Mouse (Mus musculus): ENCODE results near the gene Tas2r116. TPM values are rescaled to one million over a fixed set of nuclear protein-coding genes. Genes with fewer than 3 reads are reported as not detected.

Tas2r116 gene
- polyA plus RNA-seq (2015; fragmentation: Nextera tagmentation; extraction: Ambion mirVana): not detected in 2 replicates

- Histone ChIP-seq H3K36me3 (ENCODE audit: control insufficient read depth, insufficient read depth) (no peaks in the 10 kb centered on the region), H3K9ac (ENCODE audit: low read depth, low read length) (no peak within 1 kb of the TSS), H3K4me3 (ENCODE audit: low read depth, low read length) (no peak within 1 kb of the TSS), H3K27ac (ENCODE audit: low read depth, low read length) (no peak within 1 kb of the TSS), H3K27me3 (replicated peaks; ENCODE audit: control insufficient read depth, insufficient read depth, low read length) (no peaks in the 10 kb centered on the region), H3K4me2 (replicated peaks; ENCODE audit: low read depth) (no peak within 1 kb of the TSS), H3K9me3 (ENCODE audit: control insufficient read depth) (no peaks in the 10 kb centered on the region), H3K4me1 (replicated peaks; ENCODE audit: control insufficient read depth, insufficient read depth, low read length) (no peaks in the 10 kb centered on the region)
- WGBS: 83% methylated on average over 1 of the region's 1 CpGs
- no peak for ATAC-seq
- no peak for TF ChIP-seq CTCF (IDR thresholded peaks at IDR 0.05; ENCODE audit: low read depth)
Observed at GRCm38 (mm10) chr6:132855138-132855537, at the start of gene Tas2r116. Gene Tas2r116 (plus strand): TSS chr6:132855438.

GRCm38 (mm10) chr6:132846842-132847241 lies 8.4 kb upstream of the Tas2r116 start, which contains the start of gene Tas2r123:
Gene Tas2r123 (plus strand): TSS chr6:132847142.
- Histone ChIP-seq H3K9ac (ENCODE audit: low read depth, low read length) (no peak within 1 kb of the TSS), H3K4me2 (replicated peaks; ENCODE audit: low read depth) (no peak within 1 kb of the TSS), H3K9me3 (ENCODE audit: control insufficient read depth) (no peaks in the 10 kb centered on the region), H3K27me3 (replicated peaks; ENCODE audit: control insufficient read depth, insufficient read depth, low read length) (no peaks in the 10 kb centered on the region), H3K27ac (ENCODE audit: low read depth, low read length) (no peak within 1 kb of the TSS), H3K36me3 (ENCODE audit: control insufficient read depth, insufficient read depth) (no peaks in the 10 kb centered on the region), H3K4me3 (ENCODE audit: low read depth, low read length) (no peak within 1 kb of the TSS), H3K4me1 (replicated peaks; ENCODE audit: control insufficient read depth, insufficient read depth, low read length) (no peaks in the 10 kb centered on the region)
- 79% methylated on average over 1 of the region's 1 CpGs for WGBS
- ATAC-seq: no peak
- TF ChIP-seq CTCF (IDR thresholded peaks at IDR 0.05; ENCODE audit: low read depth): no peak

DNA sequence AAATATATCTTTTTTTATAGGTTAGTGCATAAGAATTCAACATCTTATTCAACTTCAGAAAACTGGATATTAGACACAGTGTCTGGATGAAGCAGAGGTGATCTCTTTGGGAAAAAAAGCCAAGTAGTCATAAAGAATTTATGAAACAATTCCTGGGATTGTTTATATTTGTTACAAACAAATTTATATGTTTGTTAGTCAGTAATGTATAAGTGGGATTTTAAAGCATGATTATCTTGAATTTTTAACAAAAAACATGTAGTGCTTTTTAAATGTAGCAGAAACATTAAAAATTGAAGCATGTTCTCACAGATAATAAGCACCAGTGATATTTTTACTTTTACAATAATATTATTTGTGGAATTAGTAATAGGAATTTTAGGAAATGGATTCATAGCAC lies 12.5 kb downstream of the Tas2r116 start, which contains the start of gene Tas2r110:
Gene Tas2r110 (plus strand): TSS at position 301 of the 400 bp plus-strand sequence.
- no peak for ATAC-seq
- Histone ChIP-seq H3K9me3 (ENCODE audit: control insufficient read depth) (no peaks in the 10 kb centered on the region), H3K27ac (ENCODE audit: low read depth, low read length) (no peak within 1 kb of the TSS), H3K9ac (ENCODE audit: low read depth, low read length) (no peak within 1 kb of the TSS), H3K27me3 (replicated peaks; ENCODE audit: control insufficient read depth, insufficient read depth, low read length) (no peaks in the 10 kb centered on the region), H3K4me2 (replicated peaks; ENCODE audit: low read depth) (no peak within 1 kb of the TSS), H3K4me3 (ENCODE audit: low read depth, low read length) (no peak within 1 kb of the TSS), H3K36me3 (ENCODE audit: control insufficient read depth, insufficient read depth) (no peaks in the 10 kb centered on the region), H3K4me1 (replicated peaks; ENCODE audit: control insufficient read depth, insufficient read depth, low read length) (no peaks in the 10 kb centered on the region)
- no peak for TF ChIP-seq CTCF (IDR thresholded peaks at IDR 0.05; ENCODE audit: low read depth)

DNA sequence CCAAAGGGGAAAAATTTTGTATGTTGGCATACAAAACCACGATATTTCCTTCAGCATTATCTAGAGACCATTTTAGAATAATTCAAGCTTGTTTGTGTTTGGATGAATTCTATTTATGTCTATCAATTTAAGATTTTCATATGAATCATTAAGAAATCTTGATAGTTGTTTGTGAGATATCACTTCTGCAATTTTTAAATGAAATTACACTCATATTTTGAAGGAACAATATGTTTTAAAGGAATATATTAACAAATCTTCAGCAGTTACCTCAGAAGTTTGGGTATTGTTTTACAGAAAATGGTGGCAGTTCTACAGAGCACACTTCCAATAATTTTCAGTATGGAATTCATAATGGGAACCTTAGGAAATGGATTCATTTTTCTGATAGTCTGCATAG lies 37.5 kb downstream of the Tas2r116 start, which contains the start of gene Tas2r113:
Gene Tas2r113 (plus strand): TSS at position 301 of the 400 bp plus-strand sequence.
- H3K4me3 ChIP-seq (ENCODE audit: low read depth, low read length): no peak within 1 kb of the TSS
- 61% methylated on average over 1 of the region's 1 CpGs for WGBS
- no peak within 1 kb of the TSS for H3K4me2 ChIP-seq (replicated peaks; ENCODE audit: low read depth)
- no peak within 1 kb of the TSS for H3K27ac ChIP-seq (ENCODE audit: low read depth, low read length)
- H3K9me3 ChIP-seq (ENCODE audit: control insufficient read depth): no peaks in the 10 kb centered on the region
- no peak for TF ChIP-seq CTCF (IDR thresholded peaks at IDR 0.05; ENCODE audit: low read depth)
- no peaks in the 10 kb centered on the region for H3K36me3 ChIP-seq (ENCODE audit: control insufficient read depth, insufficient read depth)
- H3K27me3 ChIP-seq (replicated peaks; ENCODE audit: control insufficient read depth, insufficient read depth, low read length): no peaks in the 10 kb centered on the region
- no peak within 1 kb of the TSS for H3K9ac ChIP-seq (ENCODE audit: low read depth, low read length)
- no peak for ATAC-seq
- H3K4me1 ChIP-seq (replicated peaks; ENCODE audit: control insufficient read depth, insufficient read depth, low read length): no peaks in the 10 kb centered on the region

Other genes with a start within 250 kb of the Tas2r116 start
- not detected in 2 replicates for gene A630073D07Rik, start 203.9 kb upstream of the Tas2r116 start, polyA plus RNA-seq (2015; fragmentation: Nextera tagmentation; extraction: Ambion mirVana)
- not detected in 2 replicates for gene Tas2r120, start 198.5 kb upstream of the Tas2r116 start, polyA plus RNA-seq (2015; fragmentation: Nextera tagmentation; extraction: Ambion mirVana)
- not detected in 2 replicates for gene Tas2r121, start 154.4 kb upstream of the Tas2r116 start, polyA plus RNA-seq (2015; fragmentation: Nextera tagmentation; extraction: Ambion mirVana)
- not detected in 2 replicates for gene Tas2r122, start 143.5 kb upstream of the Tas2r116 start, polyA plus RNA-seq (2015; fragmentation: Nextera tagmentation; extraction: Ambion mirVana)
- not detected in 2 replicates for gene Tas2r115, start 117.4 kb upstream of the Tas2r116 start, polyA plus RNA-seq (2015; fragmentation: Nextera tagmentation; extraction: Ambion mirVana)
- gene Tas2r124, start 100.7 kb upstream of the Tas2r116 start, polyA plus RNA-seq (2015; fragmentation: Nextera tagmentation; extraction: Ambion mirVana): not detected in 2 replicates
- gene Tas2r102, start 93.3 kb upstream of the Tas2r116 start, polyA plus RNA-seq (2015; fragmentation: Nextera tagmentation; extraction: Ambion mirVana): not detected in 2 replicates
- gene Tas2r136, start 77.3 kb upstream of the Tas2r116 start, polyA plus RNA-seq (2015; fragmentation: Nextera tagmentation; extraction: Ambion mirVana): not detected in 2 replicates
- not detected in 2 replicates for gene Tas2r117, start 52.6 kb upstream of the Tas2r116 start, polyA plus RNA-seq (2015; fragmentation: Nextera tagmentation; extraction: Ambion mirVana)
- not detected in 2 replicates for gene Tas2r123, start 8.3 kb upstream of the Tas2r116 start, polyA plus RNA-seq (2015; fragmentation: Nextera tagmentation; extraction: Ambion mirVana)
- gene Tas2r110, start 12.6 kb downstream of the Tas2r116 start, polyA plus RNA-seq (2015; fragmentation: Nextera tagmentation; extraction: Ambion mirVana): not detected in 2 replicates
- gene Tas2r113, start 37.6 kb downstream of the Tas2r116 start, polyA plus RNA-seq (2015; fragmentation: Nextera tagmentation; extraction: Ambion mirVana): not detected in 2 replicates
- not detected in 2 replicates for gene Tas2r125, start 54.2 kb downstream of the Tas2r116 start, polyA plus RNA-seq (2015; fragmentation: Nextera tagmentation; extraction: Ambion mirVana)
- not detected in 2 replicates for gene Tas2r129, start 95.7 kb downstream of the Tas2r116 start, polyA plus RNA-seq (2015; fragmentation: Nextera tagmentation; extraction: Ambion mirVana)
- gene Tas2r131, start 102.5 kb downstream of the Tas2r116 start, polyA plus RNA-seq (2015; fragmentation: Nextera tagmentation; extraction: Ambion mirVana): not detected in 2 replicates
- gene Tas2r109, start 125.5 kb downstream of the Tas2r116 start, polyA plus RNA-seq (2015; fragmentation: Nextera tagmentation; extraction: Ambion mirVana): not detected in 2 replicates
- gene Tas2r103, start 181.7 kb downstream of the Tas2r116 start, polyA plus RNA-seq (2015; fragmentation: Nextera tagmentation; extraction: Ambion mirVana): not detected in 2 replicates
- gene Tas2r140, start 200.4 kb downstream of the Tas2r116 start, polyA plus RNA-seq (2015; fragmentation: Nextera tagmentation; extraction: Ambion mirVana): not detected in 2 replicates
- 73.1 and 77.4 TPM in 2 replicates for gene Smim10l1, start 249.5 kb downstream of the Tas2r116 start, polyA plus RNA-seq (2015; fragmentation: Nextera tagmentation; extraction: Ambion mirVana)